Mouse (Mus musculus) gastrocnemius, postnatal 4 days (tissue): ENCODE measurements at regions not wholly inside any gene's neighbourhood (a gene's known extent, or its start where the extent isn't known, plus 50 kb on each side); places are given as distances from the start of the nearest gene placed in this dataset.
A peak's percentile ranks its signal among the peaks of the same experiment; 100 is the strongest.

ENCODE experiments used
- DNase-seq, 2 experiments: peaks; one replicate each; pipeline ENCODE4 v3.0.0; 2021 to 2022; ENCODE audit warnings: low spot score in 2 of 2, mixed read lengths in 2 of 2

- no peak for DNase-seq
Observed at GRCm38 (mm10) chr1:144452141-144452540, 115.3 kb downstream of the Rgs21 start.

GRCm38 (mm10) chr1:144451731-144452130 is 115.7 kb downstream of the Rgs21 start:
- no peak for DNase-seq

GRCm38 (mm10) chr1:144436617-144437016 is 130.8 kb downstream of the Rgs21 start:
- no peak for DNase-seq

- DNase-seq: no peak
Observed at GRCm38 (mm10) chr1:144432816-144433215, 134.7 kb downstream of the Rgs21 start.

- DNase-seq: no peak
Observed at GRCm38 (mm10) chr1:144431535-144432276, 135.8 kb downstream of the Rgs21 start.

- DNase-seq: no peak
Observed at GRCm38 (mm10) chr1:144421374-144421773, 146.1 kb downstream of the Rgs21 start.

GRCm38 (mm10) chr1:144406387-144407383 is 157.6 kb upstream of the Rgs1 start:
- DNase-seq: peak; percentile 64 to 70

GRCm38 (mm10) chr1:144405724-144406123 is 156.7 kb upstream of the Rgs1 start:
- DNase-seq: no peak

- no peak for DNase-seq
Observed at GRCm38 (mm10) chr1:144405031-144405430, 156.0 kb upstream of the Rgs1 start.

- DNase-seq: no peak
Observed at GRCm38 (mm10) chr1:144379991-144380594, 131.1 kb upstream of the Rgs1 start.

GRCm38 (mm10) chr1:144374121-144374520 is 125.1 kb upstream of the Rgs1 start:
- DNase-seq: no peak

- peak in 1 of 2 experiments; percentile 8 for DNase-seq
Observed at GRCm38 (mm10) chr1:144367492-144367891, 118.5 kb upstream of the Rgs1 start.

- no peak for DNase-seq
Observed at GRCm38 (mm10) chr1:144355560-144356310, 106.7 kb upstream of the Rgs1 start.

GRCm38 (mm10) chr1:144355041-144355440 is 106.0 kb upstream of the Rgs1 start:
- no peak for DNase-seq

GRCm38 (mm10) chr1:144353320-144353719 is 104.3 kb upstream of the Rgs1 start:
- no peak for DNase-seq

GRCm38 (mm10) chr1:144343820-144344219 is 94.8 kb upstream of the Rgs1 start:
- no peak for DNase-seq

GRCm38 (mm10) chr1:144343299-144343698 is 94.3 kb upstream of the Rgs1 start:
- DNase-seq: no peak

GRCm38 (mm10) chr1:144337572-144337971 is 88.5 kb upstream of the Rgs1 start:
- no peak for DNase-seq

- no peak for DNase-seq
Observed at GRCm38 (mm10) chr1:144330365-144331050, 81.5 kb upstream of the Rgs1 start.

- no peak for DNase-seq
Observed at GRCm38 (mm10) chr1:144319406-144319805, 70.4 kb upstream of the Rgs1 start.
